Mouse (Mus musculus): Measurements from ENCODE around the gene Cmc2. TPM values are rescaled to one million over a fixed set of nuclear protein-coding genes. Genes with fewer than 3 reads are reported as not detected.

Cmc2 gene
- polyA plus RNA-seq, 1 experiment from 2014 or later, result 86.0 TPM

- no peak overlapping the region for H3K4me3 ChIP-seq (ENCODE audit: low read depth, low read length)
- H3K4me2 ChIP-seq (replicated peaks; ENCODE audit: low read depth, low read length), result 0 out of 2 replicates have a peak overlapping the region, but pooled peaks have one; percentile 5
- H3K27ac ChIP-seq (ENCODE audit: low read length), result no peak overlapping the region
- H3K9me3 ChIP-seq (ENCODE audit: control insufficient read depth, low read depth, low read length), result no peaks in the 10 kb centered on the region
- H3K27me3 ChIP-seq (ENCODE audit: control insufficient read depth, insufficient read depth, low read length), result no peaks in the 10 kb centered on the region
- H3K4me1 ChIP-seq (ENCODE audit: control insufficient read depth, insufficient read depth, low read length), result peaks cover 14% of the 10 kb centered on the region; the same call in 1 of the 2 replicates
- H3K9ac ChIP-seq (replicated peaks; ENCODE audit: low read depth, low read length), result no peak overlapping the region
- ATAC-seq (ENCODE audit: insufficient number of reproducible peaks, insufficient read depth, low FRiP score, low read depth), result no peak
- WGBS, result 71% methylated on average over 21 of the region's 21 CpGs
- no peaks in the 10 kb centered on the region for H3K36me3 ChIP-seq (ENCODE audit: control insufficient read depth, insufficient read depth, low read length)
Measured at GRCm38 (mm10) chr8:116946268-116946838, 25.1 kb upstream of the Cmc2 start.

- WGBS, result 79% methylated on average over 9 of the region's 9 CpGs
- no peak overlapping the region; the same call in 1 of the 2 replicates for H3K4me2 ChIP-seq (replicated peaks; ENCODE audit: low read depth, low read length)
- peaks cover 14% of the 10 kb centered on the region; the same call in 1 of the 2 replicates for H3K4me1 ChIP-seq (ENCODE audit: control insufficient read depth, insufficient read depth, low read length)
- H3K36me3 ChIP-seq (ENCODE audit: control insufficient read depth, insufficient read depth, low read length), result no peaks in the 10 kb centered on the region
- no peak overlapping the region for H3K9ac ChIP-seq (replicated peaks; ENCODE audit: low read depth, low read length)
- no peak overlapping the region for H3K4me3 ChIP-seq (ENCODE audit: low read depth, low read length)
- no peaks in the 10 kb centered on the region for H3K9me3 ChIP-seq (ENCODE audit: control insufficient read depth, low read depth, low read length)
- ATAC-seq (ENCODE audit: insufficient number of reproducible peaks, insufficient read depth, low FRiP score, low read depth), result no peak
- no peak overlapping the region for H3K27ac ChIP-seq (ENCODE audit: low read length)
- H3K27me3 ChIP-seq (ENCODE audit: control insufficient read depth, insufficient read depth, low read length), result no peaks in the 10 kb centered on the region
Measured at GRCm38 (mm10) chr8:116945169-116945910, 24.1 kb upstream of the Cmc2 start.

DNA sequence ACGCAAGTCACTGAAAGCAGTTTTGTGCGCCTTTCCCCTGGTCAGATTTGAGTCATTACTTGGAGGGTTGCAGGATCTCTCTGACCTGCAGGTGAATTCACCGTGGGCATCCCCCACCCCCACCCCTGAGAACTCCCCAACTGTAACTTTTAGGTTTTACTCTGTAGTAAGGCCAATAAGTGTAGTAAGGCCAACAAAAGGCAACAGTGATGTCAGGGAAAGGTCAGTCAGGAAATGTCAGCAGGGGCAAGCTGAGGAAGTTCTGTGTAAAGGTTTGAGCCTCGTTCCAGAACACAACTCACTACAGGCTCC, 23.1 kb upstream of the Cmc2 start:
- Histone ChIP-seq H3K36me3 (ENCODE audit: control insufficient read depth, insufficient read depth, low read length) (no peaks in the 10 kb centered on the region), H3K27me3 (ENCODE audit: control insufficient read depth, insufficient read depth, low read length) (no peaks in the 10 kb centered on the region), H3K4me2 (replicated peaks; ENCODE audit: low read depth, low read length) (peak overlapping the region; percentile 94), H3K4me1 (ENCODE audit: control insufficient read depth, insufficient read depth, low read length) (peaks cover 14% of the 10 kb centered on the region; the same call in 1 of the 2 replicates), H3K9ac (replicated peaks; ENCODE audit: low read depth, low read length) (0 out of 2 replicates have a peak overlapping the region, but pooled peaks have one; percentile 84), H3K4me3 (ENCODE audit: low read depth, low read length) (peak overlapping the region; percentile 99), H3K27ac (ENCODE audit: low read length) (no peak overlapping the region), H3K9me3 (ENCODE audit: control insufficient read depth, low read depth, low read length) (no peaks in the 10 kb centered on the region)
- WGBS, result 13% methylated on average over 4 of the region's 4 CpGs
- no peak for ATAC-seq (ENCODE audit: insufficient number of reproducible peaks, insufficient read depth, low FRiP score, low read depth)

GRCm38 (mm10) chr8:116943555-116944384, 22.5 kb upstream of the Cmc2 start:
- peak; percentile 65 for ATAC-seq (ENCODE audit: insufficient number of reproducible peaks, insufficient read depth, low FRiP score, low read depth)
- Histone ChIP-seq H3K36me3 (ENCODE audit: control insufficient read depth, insufficient read depth, low read length) (no peaks in the 10 kb centered on the region), H3K27ac (ENCODE audit: low read length) (peak overlapping the region; percentile 22; the same call in 1 of the 2 replicates), H3K9ac (replicated peaks; ENCODE audit: low read depth, low read length) (peak overlapping the region; percentile 84), H3K9me3 (ENCODE audit: control insufficient read depth, low read depth, low read length) (no peaks in the 10 kb centered on the region), H3K4me1 (ENCODE audit: control insufficient read depth, insufficient read depth, low read length) (peaks cover 14% of the 10 kb centered on the region; the same call in 1 of the 2 replicates), H3K27me3 (ENCODE audit: control insufficient read depth, insufficient read depth, low read length) (no peaks in the 10 kb centered on the region), H3K4me2 (replicated peaks; ENCODE audit: low read depth, low read length) (peak overlapping the region; percentile 94), H3K4me3 (ENCODE audit: low read depth, low read length) (peak overlapping the region; percentile 99)
- under 1% methylated on average over 62 of the region's 62 CpGs for WGBS

DNA sequence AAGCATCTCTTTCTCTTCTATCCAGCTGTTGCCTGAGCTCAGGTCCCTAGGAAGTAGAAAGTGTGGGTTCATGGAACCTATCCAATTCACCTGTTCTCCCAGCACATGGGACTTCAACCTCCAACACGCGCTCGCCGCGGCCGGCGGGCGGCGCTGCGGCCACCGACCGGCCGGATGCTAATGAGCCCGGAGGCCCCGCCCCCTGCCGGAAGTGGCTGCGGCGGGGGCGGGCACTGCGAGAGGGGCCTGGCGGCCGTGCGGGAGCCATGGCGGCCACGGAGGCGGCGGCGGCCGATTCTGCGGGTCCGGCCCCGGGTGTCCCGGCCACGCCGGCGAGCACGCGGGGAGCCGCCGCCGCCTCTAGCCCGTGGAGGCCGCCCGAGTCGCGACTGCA, 21.9 kb upstream of the Cmc2 start, which contains the start of gene Atmin:
Gene Atmin (plus strand): TSS at position 233 of the 394 bp plus-strand sequence.
- H3K9me3 ChIP-seq (ENCODE audit: control insufficient read depth, low read depth, low read length), result no peaks in the 10 kb centered on the region
- H3K9ac ChIP-seq (replicated peaks; ENCODE audit: low read depth, low read length), result peak within 1 kb of the TSS; percentile 84
- H3K36me3 ChIP-seq (ENCODE audit: control insufficient read depth, insufficient read depth, low read length), result no peaks in the 10 kb centered on the region; the same call in 1 of the 2 replicates
- H3K4me1 ChIP-seq (ENCODE audit: control insufficient read depth, insufficient read depth, low read length), result peaks cover 14% of the 10 kb centered on the region; the same call in 1 of the 2 replicates
- ATAC-seq (ENCODE audit: insufficient number of reproducible peaks, insufficient read depth, low FRiP score, low read depth), result peak; percentile 90
- H3K4me2 ChIP-seq (replicated peaks; ENCODE audit: low read depth, low read length), result peak within 1 kb of the TSS; percentile 94
- WGBS, result under 1% methylated on average over 43 of the region's 46 CpGs
- H3K27ac ChIP-seq (ENCODE audit: low read length), result peak within 1 kb of the TSS; percentile 22; the same call in 1 of the 2 replicates
- H3K4me3 ChIP-seq (ENCODE audit: low read depth, low read length), result peak within 1 kb of the TSS; percentile 99
- no peaks in the 10 kb centered on the region for H3K27me3 ChIP-seq (ENCODE audit: control insufficient read depth, insufficient read depth, low read length)

DNA sequence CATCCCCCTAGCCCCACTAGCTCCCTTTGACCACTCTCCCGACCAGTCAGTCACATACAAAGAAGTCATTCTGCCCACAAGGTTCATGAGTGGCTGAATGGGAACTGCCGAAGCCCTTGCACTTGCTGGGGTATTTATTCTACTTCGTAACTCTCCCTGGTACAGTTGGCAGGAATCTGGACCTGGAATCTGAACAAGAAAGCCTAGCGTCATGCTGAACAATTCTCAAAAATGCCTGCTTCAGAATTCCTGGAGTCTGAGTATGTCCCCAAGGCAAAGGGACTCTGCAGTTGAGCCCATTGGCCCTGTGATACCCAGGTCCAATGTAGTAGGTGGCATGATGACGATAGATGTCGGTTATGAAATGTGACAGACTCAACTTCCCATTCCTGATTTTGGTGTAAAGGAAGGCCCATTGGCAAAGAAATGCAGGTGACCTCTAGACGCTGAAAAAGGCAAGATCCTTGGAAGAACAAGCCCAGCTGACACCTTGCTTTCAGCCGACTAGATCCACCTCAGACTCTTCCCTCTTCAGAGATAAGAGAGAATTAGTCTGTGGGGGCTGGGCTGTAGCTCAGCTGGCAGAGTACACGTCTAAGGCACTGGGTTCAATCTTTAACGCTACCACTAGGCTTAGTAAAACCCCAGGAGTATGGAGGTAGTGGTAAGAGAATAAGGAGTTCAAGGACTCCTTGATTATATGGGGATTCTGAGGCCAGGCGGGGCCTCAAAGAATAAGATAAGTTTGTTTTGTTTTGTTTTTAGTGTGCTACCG, 21.2 kb upstream of the Cmc2 start:
- WGBS, result 73% methylated on average over 12 of the region's 12 CpGs

GRCm38 (mm10) chr8:116935506-116935905, 14.3 kb upstream of the Cmc2 start:
- 89% methylated on average over 6 of the region's 6 CpGs for WGBS
- no peak overlapping the region for H3K4me2 ChIP-seq (replicated peaks; ENCODE audit: low read depth, low read length)
- peaks cover 45% of the 10 kb centered on the region for H3K36me3 ChIP-seq (ENCODE audit: control insufficient read depth, insufficient read depth, low read length)
- no peak overlapping the region for H3K9ac ChIP-seq (replicated peaks; ENCODE audit: low read depth, low read length)
- no peak overlapping the region for H3K27ac ChIP-seq (ENCODE audit: low read length)
- no peaks in the 10 kb centered on the region for H3K27me3 ChIP-seq (ENCODE audit: control insufficient read depth, insufficient read depth, low read length)
- no peaks in the 10 kb centered on the region for H3K9me3 ChIP-seq (ENCODE audit: control insufficient read depth, low read depth, low read length)
- no peaks in the 10 kb centered on the region for H3K4me1 ChIP-seq (ENCODE audit: control insufficient read depth, insufficient read depth, low read length)
- no peak for ATAC-seq (ENCODE audit: insufficient number of reproducible peaks, insufficient read depth, low FRiP score, low read depth)
- no peak overlapping the region for H3K4me3 ChIP-seq (ENCODE audit: low read depth, low read length)

More for the DNA sequence above, 21.2 kb upstream of the Cmc2 start:
- H3K27me3 ChIP-seq (ENCODE audit: control insufficient read depth, insufficient read depth, low read length), result no peaks in the 10 kb centered on the region
- no peak overlapping the region for H3K27ac ChIP-seq (ENCODE audit: low read length)
- H3K9me3 ChIP-seq (ENCODE audit: control insufficient read depth, low read depth, low read length), result no peaks in the 10 kb centered on the region
- H3K9ac ChIP-seq (replicated peaks; ENCODE audit: low read depth, low read length), result no peak overlapping the region
- no peak overlapping the region; the same call in 1 of the 2 replicates for H3K4me3 ChIP-seq (ENCODE audit: low read depth, low read length)
- peaks cover 14% of the 10 kb centered on the region; the same call in 1 of the 2 replicates for H3K4me1 ChIP-seq (ENCODE audit: control insufficient read depth, insufficient read depth, low read length)
- no peak for ATAC-seq (ENCODE audit: insufficient number of reproducible peaks, insufficient read depth, low FRiP score, low read depth)
- H3K4me2 ChIP-seq (replicated peaks; ENCODE audit: low read depth, low read length), result peak overlapping the region; percentile 94
- peaks cover 3% of the 10 kb centered on the region; the same call in 1 of the 2 replicates for H3K36me3 ChIP-seq (ENCODE audit: control insufficient read depth, insufficient read depth, low read length)

Measured in stomach, embryonic 14.5 days (tissue).